Mouse (Mus musculus) midbrain, embryonic 15.5 days (tissue): ENCODE results near the gene Rnasel. TPM values are rescaled to one million over a fixed set of nuclear protein-coding genes. Genes with fewer than 3 reads are reported as not detected.

Experiments
- ATAC-seq: fragments of 200-750 bp; cut with Nextera tagmentation; replicated peaks from 2 replicates; pipeline ENCODE4 v1.8.0; 2017; ENCODE audit warnings: moderate TSS enrichment
- H3K27ac ChIP-seq: fragments of 300-500 bp; sonication (generic); 2 replicates; pipeline ENCODE4 v1.5.1; 2015; ENCODE audit warnings: mild to moderate bottlenecking, inconsistent platforms
- H3K27me3 ChIP-seq: fragments of 300-500 bp; sonication (generic); replicated peaks from 2 replicates; pipeline ENCODE4 v1.6.1; 2015; ENCODE audit warnings: inconsistent platforms
- H3K36me3 ChIP-seq: fragments of 300-500 bp; sonication (generic); replicated peaks from 2 replicates; pipeline ENCODE4 v1.6.1; 2015; ENCODE audit warnings: inconsistent platforms
- H3K4me1 ChIP-seq: fragments of 300-500 bp; sonication (generic); 2 replicates; pipeline ENCODE4 v1.6.1; 2015; ENCODE audit warnings: inconsistent platforms
- H3K4me2 ChIP-seq: fragments of 300-500 bp; sonication (generic); 2 replicates; pipeline ENCODE4 v1.6.1; 2015; ENCODE audit warnings: inconsistent platforms, mild to moderate bottlenecking, moderate library complexity
- H3K4me3 ChIP-seq: fragments of 300-500 bp; sonication (generic); 2 replicates; pipeline ENCODE4 v1.5.1; 2015; ENCODE audit warnings: mild to moderate bottlenecking, inconsistent platforms
- H3K9ac ChIP-seq: fragments of 300-500 bp; sonication (generic); 2 replicates; pipeline ENCODE4 v1.6.1; 2015; ENCODE audit warnings: mild to moderate bottlenecking, inconsistent platforms
- H3K9me3 ChIP-seq: fragments of 300-500 bp; sonication (generic); 2 replicates; pipeline ENCODE4 v1.6.1; 2016; ENCODE audit warnings: inconsistent platforms
- WGBS: fragments of 180-500 bp; shearing (Covaris S2); methylation state at CpG from one replicate; pipeline ENCODE4 v1.1.7; 2015; ENCODE audit warnings: mixed read lengths; 5-methylcytosine and 5-hydroxymethylcytosine counted together
- polyA plus RNA-seq: library from polyadenylated mRNA; unstranded; fragments of >200 nt; fragmentation: Nextera tagmentation; extraction: Ambion mirVana; gene quantifications from 2 replicates; pipeline ENCODE4 v1.2.1, GENCODE M21; 2015

Gene Rnasel
- polyA plus RNA-seq, 1 experiment from 2014 or later: 48.3 TPM

GRCm38 (mm10) chr1:153740145-153740544 is 9.1 kb upstream of the Rnasel start, which contains the start of gene Rgs16:
Gene Rgs16 (plus strand): TSS chr1:153740349.
- Histone ChIP-seq H3K4me1 (peaks cover 80% of the 10 kb centered on the region), H3K4me3 (peak within 1 kb of the TSS; percentile 53), H3K9me3 (no peaks in the 10 kb centered on the region), H3K4me2 (peak within 1 kb of the TSS; percentile 84), H3K27ac (no peak within 1 kb of the TSS), H3K9ac (peak within 1 kb of the TSS; percentile 47), H3K27me3 (no peaks in the 10 kb centered on the region), H3K36me3 (no peaks in the 10 kb centered on the region)
- WGBS: under 1% methylated on average over 28 of the region's 28 CpGs
- peak; percentile 65 for ATAC-seq

- WGBS: 22% methylated on average over 12 of the region's 12 CpGs
- no peak overlapping the region for H3K27ac ChIP-seq
- no peaks in the 10 kb centered on the region for H3K9me3 ChIP-seq
- peak overlapping the region; percentile 47; the same call in 1 of the 2 replicates for H3K9ac ChIP-seq
- no peaks in the 10 kb centered on the region for H3K36me3 ChIP-seq
- H3K4me3 ChIP-seq: peak overlapping the region; percentile 53
- no peaks in the 10 kb centered on the region for H3K27me3 ChIP-seq
- H3K4me2 ChIP-seq: peak overlapping the region; percentile 84
- peaks cover 79% of the 10 kb centered on the region for H3K4me1 ChIP-seq
- ATAC-seq: no peak
Observed at GRCm38 (mm10) chr1:153740775-153741400, 8.3 kb upstream of the Rnasel start.

GRCm38 (mm10) chr1:153741551-153742316 is 7.5 kb upstream of the Rnasel start:
- Histone ChIP-seq H3K9me3 (no peaks in the 10 kb centered on the region), H3K4me1 (peaks cover 70% of the 10 kb centered on the region), H3K27me3 (no peaks in the 10 kb centered on the region), H3K4me3 (peak overlapping the region; percentile 53), H3K4me2 (peak overlapping the region; percentile 84), H3K36me3 (no peaks in the 10 kb centered on the region), H3K9ac (no peak overlapping the region), H3K27ac (no peak overlapping the region)
- no peak for ATAC-seq
- 59% methylated on average over 18 of the region's 18 CpGs for WGBS

DNA sequence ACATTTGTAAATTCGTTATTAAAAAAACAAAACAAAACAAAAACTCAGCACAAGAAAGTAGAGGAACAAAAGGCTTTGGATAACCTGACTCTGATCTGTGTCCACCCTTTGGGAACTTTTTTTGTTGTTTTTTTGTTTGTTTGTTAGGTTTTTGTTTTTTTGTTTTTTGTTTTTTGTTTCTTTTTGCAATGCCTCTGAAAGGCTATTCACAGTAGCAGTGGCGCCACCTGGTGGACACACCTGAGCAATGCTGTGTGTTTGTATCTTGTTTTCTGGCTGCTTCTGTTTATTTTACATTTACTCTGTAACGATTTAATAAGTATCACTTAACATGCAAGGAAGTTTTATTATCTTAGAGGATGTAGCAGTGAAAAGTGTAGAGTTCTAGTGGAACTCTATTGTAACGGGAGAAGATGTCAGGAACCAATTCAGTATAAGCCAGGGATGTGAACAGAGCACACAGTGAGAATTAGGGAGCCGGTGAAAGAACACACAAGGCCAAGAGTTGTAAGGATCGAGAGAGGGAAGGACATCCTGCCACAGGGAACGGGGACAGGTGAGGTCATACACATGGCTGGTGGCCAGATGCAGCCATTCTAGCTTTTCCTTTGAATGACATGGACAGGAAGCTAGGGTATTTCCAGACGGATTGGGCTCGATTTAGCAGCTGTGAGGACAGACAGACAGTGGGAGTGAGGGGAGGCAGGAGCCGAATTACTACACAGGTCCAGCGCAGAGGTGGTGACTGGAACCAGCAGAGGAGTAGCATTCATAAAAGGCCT is 6.7 kb upstream of the Rnasel start:
- Histone ChIP-seq H3K4me2 (peak overlapping the region; percentile 84), H3K36me3 (no peaks in the 10 kb centered on the region), H3K9ac (no peak overlapping the region), H3K9me3 (no peaks in the 10 kb centered on the region), H3K4me3 (peak overlapping the region; percentile 53; the same call in 1 of the 2 replicates), H3K4me1 (peaks cover 65% of the 10 kb centered on the region), H3K27me3 (no peaks in the 10 kb centered on the region), H3K27ac (no peak overlapping the region)
- ATAC-seq: no peak
- WGBS: 60% methylated on average over 11 of the region's 11 CpGs

- Histone ChIP-seq H3K9ac (no peak overlapping the region), H3K36me3 (no peaks in the 10 kb centered on the region), H3K27ac (no peak overlapping the region), H3K4me2 (no peak overlapping the region), H3K4me1 (peaks cover 53% of the 10 kb centered on the region), H3K4me3 (no peak overlapping the region), H3K27me3 (no peaks in the 10 kb centered on the region), H3K9me3 (no peaks in the 10 kb centered on the region)
- ATAC-seq: no peak; the same call in 1 of the 2 replicates
- 69% methylated on average over 14 of the region's 14 CpGs for WGBS
Observed at GRCm38 (mm10) chr1:153746119-153746670, 3.0 kb upstream of the Rnasel start.

DNA sequence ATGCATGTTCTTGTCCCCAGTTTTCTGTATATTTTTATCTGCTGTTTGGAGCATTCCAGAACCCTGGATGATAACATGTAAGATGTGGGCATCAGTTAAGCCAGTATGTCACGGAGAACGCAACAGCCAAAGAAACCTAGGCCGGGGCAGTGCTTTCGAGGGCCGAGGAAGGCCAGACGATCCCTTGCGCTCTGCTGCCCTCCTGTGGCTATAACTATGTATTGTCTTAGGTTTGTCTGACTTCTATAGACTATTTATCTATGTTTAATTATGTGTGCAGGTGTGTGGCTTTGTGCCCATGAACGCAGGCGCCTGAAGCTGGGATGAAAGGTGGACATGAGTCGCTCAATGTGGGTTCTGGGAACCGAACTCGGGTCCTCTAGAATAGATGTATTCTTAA is 2.5 kb upstream of the Rnasel start:
- Histone ChIP-seq H3K36me3 (no peaks in the 10 kb centered on the region), H3K4me1 (peaks cover 53% of the 10 kb centered on the region), H3K27ac (no peak overlapping the region), H3K9me3 (no peaks in the 10 kb centered on the region), H3K4me2 (no peak overlapping the region), H3K4me3 (no peak overlapping the region), H3K9ac (no peak overlapping the region), H3K27me3 (no peaks in the 10 kb centered on the region)
- no peak for ATAC-seq
- 3% methylated on average over 12 of the region's 12 CpGs for WGBS

DNA sequence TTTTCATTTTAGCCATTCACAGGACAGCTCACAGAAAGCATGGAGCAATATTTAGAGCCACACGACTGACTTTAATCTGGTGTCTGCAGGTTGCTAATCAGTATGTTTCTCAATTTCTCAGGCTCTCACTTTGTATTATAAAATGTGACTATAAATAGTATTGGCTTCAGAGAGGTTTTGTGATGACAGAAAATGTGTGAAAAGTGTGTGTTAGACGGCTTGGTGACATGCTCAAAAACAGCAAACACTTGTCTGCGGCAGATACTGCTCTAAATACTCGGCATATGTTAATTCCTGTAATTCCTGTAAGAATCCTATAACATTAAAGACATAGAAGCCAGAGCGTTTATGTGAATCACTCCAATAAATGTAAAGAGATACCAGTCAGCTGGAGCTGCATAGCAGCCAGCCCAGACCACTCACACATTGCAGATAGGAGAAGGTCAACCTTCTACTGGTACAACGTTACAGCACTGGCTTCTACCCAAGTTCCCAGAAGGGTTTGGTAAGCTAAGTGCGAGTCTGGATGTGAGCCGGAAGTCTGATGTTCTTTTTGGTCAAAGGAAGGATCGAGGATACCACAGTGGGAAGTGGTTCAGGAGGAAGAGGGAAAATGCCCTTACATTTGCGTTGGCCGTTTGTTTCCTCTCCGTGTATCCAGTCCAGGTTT is 1.2 kb upstream of the Rnasel start:
- Histone ChIP-seq H3K4me1 (peaks cover 53% of the 10 kb centered on the region), H3K9me3 (no peaks in the 10 kb centered on the region), H3K4me3 (no peak overlapping the region), H3K9ac (no peak overlapping the region), H3K27ac (no peak overlapping the region), H3K36me3 (no peaks in the 10 kb centered on the region), H3K27me3 (no peaks in the 10 kb centered on the region), H3K4me2 (no peak overlapping the region)
- 71% methylated on average over 12 of the region's 12 CpGs for WGBS
- ATAC-seq: no peak

DNA sequence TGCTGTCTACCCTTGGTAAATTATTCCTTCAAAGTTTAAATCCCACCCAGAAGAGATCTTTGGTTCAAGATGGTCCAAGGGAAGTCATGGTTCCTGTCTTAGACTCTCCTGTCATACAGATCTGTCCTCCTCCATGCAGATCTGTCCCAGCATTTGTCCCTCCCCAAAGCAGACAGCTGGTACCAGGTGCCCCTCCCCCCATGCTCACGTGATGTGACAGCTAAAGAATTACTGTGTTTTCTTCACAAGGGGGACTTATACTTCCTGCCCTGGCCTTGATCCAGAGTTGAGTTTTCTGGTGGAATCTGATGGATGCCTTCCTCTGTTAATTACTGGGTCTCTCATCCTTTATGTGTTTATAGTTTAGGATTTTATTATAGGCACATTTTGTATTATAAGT is 677 bp upstream of the Rnasel start:
- H3K4me2 ChIP-seq: peak overlapping the region; percentile 57; the same call in 1 of the 2 replicates
- no peaks in the 10 kb centered on the region for H3K27me3 ChIP-seq
- peaks cover 48% of the 10 kb centered on the region for H3K4me1 ChIP-seq
- no peak for ATAC-seq
- H3K36me3 ChIP-seq: peaks cover under 1% of the 10 kb centered on the region; the same call in 1 of the 2 replicates
- no peak overlapping the region for H3K4me3 ChIP-seq
- WGBS: 0% methylated on average over 1 of the region's 1 CpGs
- H3K27ac ChIP-seq: peak overlapping the region; percentile 90; the same call in 1 of the 2 replicates
- no peaks in the 10 kb centered on the region for H3K9me3 ChIP-seq
- no peak overlapping the region for H3K9ac ChIP-seq

GRCm38 (mm10) chr1:153750054-153750453 is 828 bp downstream of the Rnasel start:
- ATAC-seq: 0 out of 2 replicates have a peak, but pooled peaks have one; percentile 6
- 28% methylated on average over 6 of the region's 6 CpGs for WGBS

GRCm38 (mm10) chr1:153751763-153752301 is 2.6 kb downstream of the Rnasel start:
- Histone ChIP-seq H3K27me3 (no peaks in the 10 kb centered on the region), H3K4me3 (peak overlapping the region; percentile 8), H3K4me1 (peaks cover 39% of the 10 kb centered on the region), H3K9me3 (no peaks in the 10 kb centered on the region), H3K36me3 (peaks cover 14% of the 10 kb centered on the region; the same call in 1 of the 2 replicates), H3K27ac (peak overlapping the region; percentile 45; the same call in 1 of the 2 replicates), H3K9ac (no peak overlapping the region; the same call in 1 of the 2 replicates), H3K4me2 (peak overlapping the region; percentile 30)
- WGBS: 58% methylated on average over 13 of the region's 13 CpGs
- no peak for ATAC-seq

More at GRCm38 (mm10) chr1:153750054-153750453, 828 bp downstream of the Rnasel start:
- Histone ChIP-seq H3K27ac (peak overlapping the region; percentile 90), H3K4me3 (peak overlapping the region; percentile 49), H3K27me3 (no peaks in the 10 kb centered on the region), H3K4me1 (peaks cover 39% of the 10 kb centered on the region), H3K9me3 (no peaks in the 10 kb centered on the region), H3K36me3 (peaks cover 10% of the 10 kb centered on the region; the same call in 1 of the 2 replicates), H3K4me2 (peak overlapping the region; percentile 57), H3K9ac (peak overlapping the region; percentile 82)

DNA sequence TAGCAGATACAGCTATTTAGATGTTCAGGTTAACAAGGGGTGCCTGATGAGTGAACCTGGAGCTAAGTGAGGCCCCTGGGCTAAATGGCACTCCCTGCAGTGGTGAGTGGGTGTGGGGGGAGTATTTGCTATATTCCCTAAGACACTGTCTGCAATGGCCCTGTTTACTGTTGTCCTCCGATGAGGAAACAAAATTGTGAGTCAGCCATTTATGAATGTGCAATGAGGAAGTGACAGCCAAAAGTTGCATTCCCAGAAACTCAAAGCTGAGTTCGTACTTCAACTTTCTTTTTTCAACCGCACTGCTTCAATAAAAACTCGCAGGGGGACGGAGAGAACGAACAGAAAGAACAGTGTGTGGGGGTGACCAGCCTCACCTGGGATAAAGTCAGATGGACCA is 3.3 kb downstream of the Rnasel start:
- H3K4me2 ChIP-seq: peak overlapping the region; percentile 30; the same call in 1 of the 2 replicates
- no peak for ATAC-seq
- H3K4me3 ChIP-seq: no peak overlapping the region
- H3K9ac ChIP-seq: no peak overlapping the region
- WGBS: 90% methylated on average over 6 of the region's 6 CpGs
- peaks cover 14% of the 10 kb centered on the region; the same call in 1 of the 2 replicates for H3K36me3 ChIP-seq
- no peak overlapping the region for H3K27ac ChIP-seq
- no peaks in the 10 kb centered on the region for H3K27me3 ChIP-seq
- H3K4me1 ChIP-seq: peaks cover 36% of the 10 kb centered on the region
- H3K9me3 ChIP-seq: no peaks in the 10 kb centered on the region
